Mouse (Mus musculus) adrenal gland, postnatal 14 days (tissue): ENCODE results near the gene Glt8d2. TPM values are rescaled to one million over a fixed set of nuclear protein-coding genes. Genes with fewer than 3 reads are reported as not detected.
"Not testable (repeated sequence)": the region's sequence is repeated elsewhere in the genome, so short reads cannot be mapped to it uniquely, and the experiment has no call there.

Experiments
- DNase-seq: peaks from one replicate; pipeline ENCODE4 v3.0.0; 2021; ENCODE audit warnings: mixed read lengths
- total RNA-seq: library from RNA; stranded (reverse); gene quantifications from 2 replicates; pipeline ENCODE4 v1.2.3, GENCODE M21; 2021

Gene Glt8d2
- total RNA-seq, 1 experiment from 2014 or later, result 2.3 TPM

GRCm38 (mm10) chr10:82646083-82646482 lies 44.4 kb downstream of the Glt8d2 start:
- DNase-seq, result no peak

GRCm38 (mm10) chr10:82641481-82641880 lies 49.0 kb downstream of the Glt8d2 start:
- no peak for DNase-seq

DNA sequence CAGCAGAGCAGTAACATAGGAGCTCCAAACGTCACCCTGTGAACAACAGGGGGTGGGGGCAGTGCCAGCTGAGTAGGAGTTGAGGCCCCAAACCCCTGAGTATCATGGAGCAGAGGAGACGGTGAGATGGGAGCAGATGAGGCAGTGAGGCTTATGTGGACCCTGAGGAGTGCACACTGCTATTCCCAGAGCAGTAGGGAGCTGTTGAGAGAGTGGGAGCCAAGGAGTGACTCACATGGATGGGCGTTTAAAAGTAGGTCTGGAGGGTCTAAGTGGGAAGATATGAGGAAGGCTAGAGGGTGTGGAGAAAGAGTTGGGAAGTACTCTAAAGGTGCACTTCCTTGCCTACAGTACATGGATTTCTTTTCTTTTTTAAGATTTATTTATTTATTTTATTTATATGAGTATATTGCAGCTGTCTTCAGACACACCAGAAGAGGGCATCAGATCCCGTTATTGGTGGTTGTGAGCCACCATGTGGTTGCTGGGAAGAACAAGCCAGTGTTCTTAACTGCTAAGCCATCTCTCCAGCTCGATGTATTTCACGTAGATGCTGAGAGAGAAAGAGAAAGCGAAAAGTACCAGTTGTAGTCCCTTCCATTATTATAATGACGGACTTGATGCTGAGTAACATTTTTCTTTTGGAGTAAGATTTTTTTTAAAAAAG lies 51.3 kb downstream of the Glt8d2 start:
- DNase-seq, result no peak

- no peak for DNase-seq
These were observed 54.1 kb downstream of the Glt8d2 start for GRCm38 (mm10) chr10:82636321-82636720.

DNA sequence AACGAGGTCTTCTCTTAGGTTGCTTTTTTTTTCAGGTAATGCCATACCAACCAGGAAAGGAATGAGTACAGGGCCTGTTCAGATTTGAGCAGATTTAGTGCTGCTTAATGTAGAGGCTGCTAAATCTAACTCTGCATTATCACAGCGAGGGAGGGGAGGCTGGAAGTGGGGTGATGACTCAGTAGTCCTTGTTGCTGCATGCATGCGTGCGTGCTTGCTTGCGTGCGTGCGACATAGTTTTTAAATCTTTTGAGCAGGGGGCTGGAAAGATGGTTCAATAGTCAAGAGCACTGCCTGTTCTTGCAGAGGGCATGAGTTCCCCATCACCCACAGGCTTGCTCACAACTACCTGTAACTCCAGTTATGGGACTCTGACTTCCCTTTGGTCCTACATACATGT lies 56.1 kb downstream of the Glt8d2 start:
- peak; percentile 17 for DNase-seq

- no peak for DNase-seq
These were observed 57.8 kb downstream of the Glt8d2 start for GRCm38 (mm10) chr10:82632496-82633280.

- DNase-seq, result no peak
These were observed 59.3 kb downstream of the Glt8d2 start for GRCm38 (mm10) chr10:82631133-82631532.

DNA sequence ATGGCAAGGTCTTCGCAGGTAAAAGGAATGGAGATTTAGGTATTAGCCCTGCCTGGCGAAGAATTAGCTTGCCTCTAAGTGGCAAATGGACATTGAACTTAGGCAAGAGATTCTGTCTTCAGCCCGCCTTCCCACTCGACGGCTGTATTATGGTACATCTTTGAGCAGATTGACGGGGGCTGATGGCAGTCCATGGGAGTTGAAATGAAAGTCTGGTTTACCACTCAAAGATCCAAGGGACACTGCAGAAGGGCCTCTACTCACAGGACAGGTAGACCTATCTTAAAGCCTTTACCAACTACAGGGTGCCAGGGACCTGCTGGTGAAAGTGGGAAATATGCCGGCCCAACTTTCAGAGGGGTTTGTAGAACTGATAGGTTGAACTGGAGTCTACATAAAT lies 60.0 kb downstream of the Glt8d2 start:
- DNase-seq, result no peak

DNA sequence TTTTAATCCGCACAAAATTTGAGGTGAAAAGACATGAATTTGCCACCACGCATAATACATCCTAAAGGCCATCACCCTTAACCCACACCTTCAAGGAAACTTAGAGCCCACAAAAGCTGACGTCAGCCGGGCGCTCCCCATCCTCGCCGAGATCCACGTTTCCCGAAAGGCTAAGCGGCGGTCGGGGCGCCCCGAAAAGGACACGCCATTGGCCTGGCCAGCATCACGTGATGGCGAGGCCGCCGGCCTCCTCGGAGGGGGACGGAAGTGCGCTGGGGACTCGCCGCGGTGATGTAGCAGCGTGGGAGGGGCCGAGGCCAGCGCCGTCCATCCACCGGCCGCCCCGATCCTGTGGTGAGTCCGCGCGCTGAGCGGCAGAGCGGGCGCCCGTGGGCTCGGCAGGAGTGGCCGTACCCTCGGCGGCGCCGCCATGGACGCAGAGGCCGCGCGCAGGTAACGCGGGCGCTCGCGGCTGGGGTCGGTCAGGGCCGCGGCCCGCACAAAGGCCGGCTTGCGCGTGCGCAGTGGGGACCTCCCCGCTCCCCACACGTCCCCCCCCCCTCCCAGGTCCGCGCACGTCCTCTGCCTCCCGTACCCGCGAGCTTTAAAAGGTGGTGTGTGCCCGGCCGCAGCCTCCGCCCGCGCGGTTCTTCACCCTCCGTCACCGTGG lies 60.7 kb downstream of the Glt8d2 start, which contains the start of gene Tdg:
Gene Tdg (plus strand): TSS at position 243 of the 670 bp plus-strand sequence.
- DNase-seq, result peak; percentile 96

DNA sequence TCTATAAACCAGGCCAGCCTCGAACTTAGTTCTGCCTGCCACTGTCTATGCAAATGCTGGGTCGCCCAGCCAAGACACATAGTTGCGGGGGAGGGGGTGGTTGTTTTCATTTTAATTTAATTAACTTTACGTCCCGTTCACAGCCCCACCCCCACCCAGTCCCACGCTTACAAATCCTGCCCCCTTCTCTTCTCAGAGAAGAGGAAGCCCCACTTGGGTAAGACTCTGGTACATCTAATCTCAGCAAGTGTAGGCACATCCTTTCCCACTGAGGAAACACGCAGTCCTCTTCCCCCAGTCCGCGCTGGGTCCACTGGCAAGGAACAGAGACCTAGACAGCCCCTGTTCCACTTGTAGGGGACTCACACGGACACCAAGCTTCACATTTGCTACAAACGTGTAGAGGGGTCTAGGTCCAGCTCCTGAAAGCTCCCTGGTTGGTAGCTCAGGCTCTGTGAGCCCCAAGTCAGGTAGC lies 61.3 kb downstream of the Glt8d2 start:
- DNase-seq, result peak; percentile 10

GRCm38 (mm10) chr10:82623553-82623932 lies 66.9 kb downstream of the Glt8d2 start:
- not testable (repeated sequence) for DNase-seq

GRCm38 (mm10) chr10:82622671-82623552 lies 67.5 kb downstream of the Glt8d2 start, which contains the start of gene 1190007I07Rik:
TSS of gene 1190007I07Rik (minus strand) at chr10:82623228.
- peak; percentile 94 for DNase-seq

- no peak for DNase-seq
These were observed 68.2 kb downstream of the Glt8d2 start for GRCm38 (mm10) chr10:82622235-82622634.

Other genes starting within 250 kb of the Glt8d2 start
- gene Gm1553, start 198.0 kb downstream of the Glt8d2 start, total RNA-seq, result not detected in 2 replicates
- 39.5 and 42.9 TPM in 2 replicates for gene 1190007I07Rik, start 67.4 kb downstream of the Glt8d2 start, total RNA-seq
- gene Tdg, start 60.8 kb downstream of the Glt8d2 start, total RNA-seq, result 31.5 and 38.6 TPM in 2 replicates
- gene Hcfc2, start 5.5 kb upstream of the Glt8d2 start, total RNA-seq, result 30.5 and 37.3 TPM in 2 replicates
- 20.3 and 25.2 TPM in 2 replicates for gene Nfyb, start 73.5 kb upstream of the Glt8d2 start, total RNA-seq
- 106 and 115 TPM in 2 replicates for gene Txnrd1, start 143.3 kb upstream of the Glt8d2 start, total RNA-seq
- 2.3 and 3.0 TPM in 2 replicates for gene Eid3, start 176.0 kb upstream of the Glt8d2 start, total RNA-seq